Mouse (Mus musculus) frontal cortex, adult (tissue): Measurements from ENCODE around the gene Adprh.
A peak's percentile ranks its signal among the peaks of the same experiment; 100 is the strongest.
"Not testable (repeated sequence)": the region's sequence is repeated elsewhere in the genome, so short reads cannot be mapped to it uniquely, and the experiment has no call there.

Experiments
- ATAC-seq: cut with Nextera tagmentation; 2 replicates; pipeline ENCODE4 v1.9.2; 2017; ENCODE audit warnings: mild to moderate bottlenecking, moderate library complexity, mixed read lengths; ENCODE audit not compliant: low TSS enrichment

The Adprh gene

GRCm38 (mm10) chr16:38452442-38453202, at the start of gene Adprh:
TSS of gene Adprh (minus strand) at chr16:38452703.
- peak; percentile 97 for ATAC-seq

GRCm38 (mm10) chr16:38496604-38497140, 44.2 kb upstream of the Adprh start:
- ATAC-seq = no peak

GRCm38 (mm10) chr16:38493890-38494289, 41.4 kb upstream of the Adprh start:
- ATAC-seq = peak; percentile 76

GRCm38 (mm10) chr16:38492551-38492950, 40.0 kb upstream of the Adprh start:
- no peak for ATAC-seq

GRCm38 (mm10) chr16:38483582-38484309, 31.2 kb upstream of the Adprh start:
- no peak for ATAC-seq

- ATAC-seq = no peak; the same call in 1 of the 2 replicates
Observed at GRCm38 (mm10) chr16:38482780-38483562, 30.5 kb upstream of the Adprh start.

- no peak for ATAC-seq
Observed at GRCm38 (mm10) chr16:38481327-38481726, 28.8 kb upstream of the Adprh start.

GRCm38 (mm10) chr16:38478296-38478695, 25.8 kb upstream of the Adprh start:
- ATAC-seq = no peak

- not testable (repeated sequence) for ATAC-seq
Observed at GRCm38 (mm10) chr16:38477241-38477608, 24.7 kb upstream of the Adprh start.

- ATAC-seq = peak; percentile 87
Observed at GRCm38 (mm10) chr16:38476312-38477240, 24.1 kb upstream of the Adprh start.

GRCm38 (mm10) chr16:38475681-38476311, 23.3 kb upstream of the Adprh start:
- ATAC-seq = peak; percentile 32; the same call in 1 of the 2 replicates

- no peak for ATAC-seq
Observed at GRCm38 (mm10) chr16:38474677-38475286, 22.3 kb upstream of the Adprh start.

GRCm38 (mm10) chr16:38473661-38474060, 21.2 kb upstream of the Adprh start:
- no peak for ATAC-seq

GRCm38 (mm10) chr16:38472507-38472873, 20.0 kb upstream of the Adprh start:
- no peak for ATAC-seq

- no peak for ATAC-seq
Observed at GRCm38 (mm10) chr16:38471697-38472506, 19.4 kb upstream of the Adprh start.

GRCm38 (mm10) chr16:38469437-38469836, 16.9 kb upstream of the Adprh start:
- ATAC-seq = no peak

GRCm38 (mm10) chr16:38468706-38469018, 16.2 kb upstream of the Adprh start:
- ATAC-seq = no peak

GRCm38 (mm10) chr16:38467917-38468705, 15.6 kb upstream of the Adprh start:
- ATAC-seq = no peak
